Mouse (Mus musculus) hematopoietic stem cell, adult 5-6 weeks (primary cell): ENCODE data around the gene Sema3c. TPM values are rescaled to one million over a fixed set of nuclear protein-coding genes. Genes with fewer than 3 reads are reported as not detected.

Experiments
- ATAC-seq, 2 experiments: fragments of 125-278 bp in 1 of 2; replicated peaks in 1 of 2; 2 replicates each; pipeline ENCODE4 v1.8.0; 2016 to 2017; ENCODE audit warnings: inconsistent platforms in 2 of 2, mild to moderate bottlenecking in 2 of 2, moderate number of reproducible peaks in 2 of 2, low read depth in 1 of 2, moderate TSS enrichment in 1 of 2; ENCODE audit not compliant: low FRiP score in 2 of 2, poor library complexity in 2 of 2, severe bottlenecking in 2 of 2, insufficient read depth in 1 of 2, low TSS enrichment in 1 of 2
- total RNA-seq: library from RNA; stranded (forward); fragments of 172-1452, 232-1000 nt; gene quantifications from 2 replicates; pipeline ENCODE4 v1.2.3, GENCODE M21; 2017

The Sema3c gene
- total RNA-seq, 1 experiment from 2014 or later: not detected

GRCm38 (mm10) chr5:17622564-17622963 is 48.5 kb downstream of the Sema3c start:
- no peak for ATAC-seq

DNA sequence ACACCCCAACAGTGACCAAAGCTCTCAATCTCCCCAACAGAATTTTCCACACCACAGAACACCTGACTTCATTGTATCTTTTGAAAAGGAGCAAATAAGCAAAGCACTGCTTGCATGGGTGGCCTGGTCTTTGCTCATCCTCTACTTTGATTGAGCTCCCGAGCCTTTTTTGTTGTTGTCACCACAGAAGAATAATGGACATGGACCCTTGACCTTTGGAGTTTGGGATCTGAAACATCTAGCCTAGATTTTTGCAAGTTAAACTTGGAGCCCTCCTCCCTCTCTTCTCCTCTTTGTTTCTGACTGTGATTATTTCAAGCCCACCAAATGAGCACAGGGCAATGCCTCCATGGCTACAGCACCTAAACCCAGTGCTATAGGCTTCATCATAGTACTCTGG is 54.5 kb downstream of the Sema3c start:
- ATAC-seq: no peak

GRCm38 (mm10) chr5:17629599-17629998 is 55.5 kb downstream of the Sema3c start:
- no peak for ATAC-seq

DNA sequence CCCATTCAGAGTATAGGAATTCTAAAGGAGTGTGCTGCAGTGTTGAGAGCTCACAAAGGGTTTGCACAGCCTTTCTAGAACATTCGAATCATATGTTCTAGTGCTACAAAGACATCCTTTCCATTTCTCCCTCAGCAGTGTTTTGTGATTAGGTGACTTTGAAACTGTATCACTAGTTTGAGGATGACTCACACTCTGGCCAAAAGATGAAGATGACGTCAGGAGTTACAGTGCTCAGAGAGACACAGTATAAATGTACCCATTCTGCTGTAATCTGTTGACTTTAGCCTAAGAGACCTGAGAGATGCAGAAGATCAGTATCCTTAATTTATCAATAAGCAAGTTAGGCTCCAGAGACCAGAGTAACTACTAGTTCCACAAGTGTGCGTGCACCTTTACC is 65.4 kb downstream of the Sema3c start:
- no peak for ATAC-seq

- no peak for ATAC-seq
Measured at GRCm38 (mm10) chr5:17647643-17648226, 73.7 kb downstream of the Sema3c start.

GRCm38 (mm10) chr5:17648865-17649542 is 74.9 kb downstream of the Sema3c start:
- ATAC-seq: no peak

DNA sequence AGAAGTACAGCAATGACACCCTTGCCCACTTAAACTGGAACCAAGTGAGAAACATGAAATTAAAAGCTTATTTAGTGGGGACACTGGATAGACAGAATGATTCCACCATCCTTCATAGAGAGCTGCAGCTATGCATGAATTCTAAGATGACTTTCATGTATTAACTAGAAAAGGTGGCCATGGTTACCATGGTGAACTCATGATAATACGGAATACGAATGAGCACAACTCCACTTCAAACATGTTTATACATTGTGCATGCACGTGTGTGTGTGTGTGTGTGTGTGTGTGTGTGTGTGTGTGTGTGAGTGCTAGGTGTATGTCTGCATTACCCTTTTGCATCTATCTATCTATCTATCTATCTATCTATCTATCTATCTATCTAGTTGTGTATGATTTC is 87.1 kb downstream of the Sema3c start:
- ATAC-seq: no peak

- no peak for ATAC-seq
Measured at GRCm38 (mm10) chr5:17671356-17671755, 97.3 kb downstream of the Sema3c start.

- no peak for ATAC-seq
Measured at GRCm38 (mm10) chr5:17680862-17681261, 106.8 kb downstream of the Sema3c start.

DNA sequence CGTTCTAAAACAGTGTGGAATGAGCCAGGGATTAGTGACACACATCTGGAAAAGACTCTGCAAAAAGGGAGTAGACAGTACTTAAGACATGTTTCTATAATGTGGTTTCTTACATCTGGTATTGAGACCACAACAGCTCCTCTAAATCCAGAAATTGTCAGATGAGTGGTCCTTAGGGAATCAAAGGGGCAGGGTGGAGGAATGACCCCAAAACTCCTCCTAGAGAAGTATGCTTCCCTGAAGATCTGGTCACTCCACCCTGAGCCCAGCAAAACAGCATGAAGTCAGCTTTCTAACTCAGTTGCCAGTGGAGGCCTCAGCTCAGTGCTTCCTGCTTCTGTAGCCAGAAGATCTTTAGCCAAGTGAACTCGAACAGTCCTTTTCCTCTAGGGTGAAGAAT is 115.0 kb downstream of the Sema3c start:
- no peak for ATAC-seq

DNA sequence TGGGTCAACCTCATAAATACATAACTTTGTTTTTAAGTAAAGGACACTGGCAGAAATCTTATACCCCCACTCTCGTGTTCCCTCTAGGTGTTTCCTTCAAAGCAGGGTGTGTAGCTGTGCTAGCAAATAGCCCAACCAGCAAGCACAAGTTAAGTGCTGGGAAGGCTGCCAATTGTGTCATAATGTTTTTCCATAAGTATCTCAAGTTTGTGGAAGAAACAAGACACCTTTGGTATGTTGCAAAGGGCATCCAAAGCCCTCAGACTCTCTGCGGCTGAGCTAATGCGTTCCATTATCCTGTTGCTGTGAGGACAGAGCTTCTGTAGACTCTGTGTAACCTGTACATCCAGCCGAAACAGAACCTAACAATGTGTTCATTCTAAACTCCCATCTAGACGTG is 115.5 kb downstream of the Sema3c start:
- no peak for ATAC-seq

DNA sequence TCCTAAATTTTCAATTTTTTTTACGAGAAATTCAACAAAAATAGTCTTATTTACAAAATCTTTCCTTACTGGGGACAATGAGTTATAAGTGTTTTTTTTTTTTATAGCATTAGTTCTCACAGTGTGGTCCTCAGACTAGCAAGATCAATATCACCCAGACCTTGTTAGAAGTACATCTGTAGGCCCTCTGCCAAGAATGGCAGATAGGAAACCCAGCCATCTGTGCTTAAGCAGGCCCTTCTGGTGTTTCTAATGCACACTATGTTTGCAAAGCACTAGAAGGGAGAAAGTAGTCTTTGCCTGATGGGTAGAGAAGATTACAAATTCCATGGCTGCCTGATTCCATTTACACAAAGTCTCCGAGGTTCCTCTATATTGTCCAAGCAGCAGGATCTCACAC is 121.3 kb downstream of the Sema3c start:
- no peak for ATAC-seq

DNA sequence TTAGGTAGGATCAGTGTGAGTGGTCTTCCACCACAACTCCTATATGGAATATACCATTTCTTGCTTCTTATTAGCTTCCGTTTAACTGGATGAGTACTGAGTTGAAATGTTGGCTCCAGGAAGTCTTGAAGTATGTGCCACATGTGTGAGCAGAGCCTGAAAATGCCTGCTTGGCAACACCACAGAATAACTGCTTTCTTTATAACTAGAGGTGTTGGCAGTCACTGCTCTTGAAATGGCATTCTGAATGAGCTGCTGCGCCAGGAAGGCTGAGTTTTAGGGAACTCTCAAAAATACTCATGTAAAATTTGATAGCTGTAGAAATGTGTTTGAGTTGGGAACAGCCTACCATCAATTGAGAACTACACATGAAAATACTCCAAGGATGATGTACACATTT is 124.8 kb downstream of the Sema3c start:
- no peak for ATAC-seq

DNA sequence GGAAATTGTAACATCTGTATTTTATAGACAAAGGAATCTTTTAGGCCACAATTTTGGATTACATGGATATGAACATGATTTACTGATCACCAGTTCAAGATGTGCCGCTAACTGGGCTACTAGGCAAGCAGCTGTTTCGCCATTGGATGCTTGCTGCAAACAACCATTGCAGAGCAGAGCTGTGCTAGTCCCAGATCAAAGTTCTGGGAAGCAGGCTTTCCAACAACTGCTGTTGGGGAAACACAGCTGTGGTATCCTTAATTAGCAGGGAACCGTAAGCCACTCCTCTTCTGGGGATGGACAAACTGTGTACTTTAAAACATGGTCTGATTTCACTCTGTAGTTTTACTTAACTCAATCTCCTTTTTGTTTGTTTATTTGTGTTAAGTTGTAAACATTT is 130.1 kb downstream of the Sema3c start:
- no peak for ATAC-seq

- ATAC-seq: no peak
Measured at GRCm38 (mm10) chr5:17707086-17707485, 133.0 kb downstream of the Sema3c start.

- ATAC-seq: no peak
Measured at GRCm38 (mm10) chr5:17712374-17712773, 138.3 kb downstream of the Sema3c start.

- no peak for ATAC-seq
Measured at GRCm38 (mm10) chr5:17715206-17715605, 141.1 kb downstream of the Sema3c start.

GRCm38 (mm10) chr5:17720011-17720410 is 145.9 kb downstream of the Sema3c start:
- ATAC-seq: no peak

DNA sequence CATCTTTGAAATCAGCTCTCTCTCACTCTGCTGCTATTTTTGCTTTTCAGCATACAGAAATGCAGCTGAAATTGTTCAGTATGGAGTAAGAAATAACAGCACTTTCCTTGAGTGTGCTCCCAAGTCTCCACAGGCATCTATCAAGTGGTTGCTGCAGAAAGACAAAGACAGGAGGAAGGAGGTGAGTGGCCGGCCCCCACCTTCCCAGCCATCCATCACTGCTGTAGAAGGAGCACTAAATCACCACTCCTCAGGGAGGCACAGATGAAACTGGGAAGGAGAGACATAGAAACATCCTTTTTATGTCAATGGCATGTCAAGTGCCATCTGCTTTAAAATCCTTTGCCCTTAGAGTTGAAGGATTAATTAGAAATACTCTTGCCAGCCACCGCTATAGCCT is 149.9 kb downstream of the Sema3c start:
- no peak for ATAC-seq
